Comparison of ENCODE assay signal across 7 mouse cellular contexts in genomic region chr2:114052696-114053598, GRCm38 (mm10). TPM values are rescaled to one million over a fixed set of nuclear protein-coding genes. Genes with fewer than 3 reads are reported as not detected.
DNase-seq lines count a peak whose midpoint lies in the region; ATAC-seq and TF ChIP-seq lines count a peak whose summit lies in the region.

Gene Actc1 (minus strand): TSS chr2:114053548.

- no peak within 1 kb of the TSS for H3K27ac ChIP-seq in CH12.LX (ENCODE audit: insufficient read depth, low read depth)
- H3K27ac ChIP-seq in heart, embryonic 11.5 days (ENCODE audit: low read depth, low read length) = peak within 1 kb of the TSS; percentile 99
- no peak within 1 kb of the TSS for H3K27ac ChIP-seq in limb, embryonic 13.5 days
- no peak within 1 kb of the TSS for H3K27ac ChIP-seq in layer of hippocampus, adult 2 months

- TF ChIP-seq CTCF in CH12.LX (conservative IDR thresholded peaks at IDR 0.05 in 1 of 2, IDR thresholded peaks at IDR 0.05 in 1 of 2; ENCODE audit: low read depth in 2 of 2, low read length in 2 of 2) = no peak
- no peak for TF ChIP-seq CTCF in G1E (IDR thresholded peaks at IDR 0.05; ENCODE audit: low read depth, low read length)
- no peak for TF ChIP-seq CTCF in layer of hippocampus, adult 2 months (conservative IDR thresholded peaks at IDR 0.05)

- no peaks in the 10 kb centered on the region for H3K79me2 ChIP-seq in CH12.LX (replicated peaks; ENCODE audit: control insufficient read depth, extremely low read depth, insufficient read depth, poor library complexity, severe bottlenecking)

- H3K4me2 ChIP-seq in CH12.LX (ENCODE audit: insufficient read depth, low read depth, poor library complexity, severe bottlenecking) = peak within 1 kb of the TSS; percentile 24
- H3K4me2 ChIP-seq in heart, embryonic 11.5 days = peak within 1 kb of the TSS; percentile 63
- 0 out of 2 replicates have a peak within 1 kb of the TSS, but pooled peaks have one; percentile 9 for H3K4me2 ChIP-seq in limb, embryonic 13.5 days (replicated peaks)

- TF ChIP-seq POLR2A in CH12.LX (IDR thresholded peaks at IDR 0.05; ENCODE audit: low read depth, low read length) = no peak

- TF ChIP-seq RAD21 in CH12.LX (IDR thresholded peaks at IDR 0.05; ENCODE audit: low read depth, low read length) = no peak

- dilution Hi-C loops in CH12.LX (cut with MboI; ENCODE audit: extremely low pct_ligation_motif_present, extremely low pct_unique_long_range_greater_than_20kb, low sequenced_read_pairs) = no loop called here

- DNase-seq in CH12.LX (ENCODE audit: extremely low read depth) (no peak), G1E (ENCODE audit: low spot score) (no peak)
- DNase-seq in spleen, postnatal 36 days (ENCODE audit: low spot score in 2 of 2) = no peak
- no peak for DNase-seq in urinary bladder, postnatal 14 days (ENCODE audit: low spot score)
- no peak for DNase-seq in layer of hippocampus, adult 2 months (ENCODE audit: low spot score in 2 of 2)

- 18% methylated on average over 14 of the region's 14 CpGs for WGBS in heart, embryonic 11.5 days (ENCODE audit: insufficient replicate concordance)
- 24% methylated on average over 14 of the region's 14 CpGs for WGBS in limb, embryonic 13.5 days

- no peak for TF ChIP-seq EP300 in CH12.LX (IDR thresholded peaks at IDR 0.05; ENCODE audit: low read length)

- ATAC-seq in G1E (ENCODE audit: extremely low read depth, insufficient number of reproducible peaks, low FRiP score, poor library complexity, severe bottlenecking) = no peak
- ATAC-seq in heart, embryonic 11.5 days (replicated peaks; ENCODE audit: insufficient number of reproducible peaks, low FRiP score, low TSS enrichment) = peak; percentile 77
- peak; percentile 82 for ATAC-seq in limb, embryonic 13.5 days (ENCODE audit: low FRiP score, low read depth)

- H3K4me3 ChIP-seq in CH12.LX (replicated peaks in 1 of 3; ENCODE audit: low read depth in 2 of 3, low read length in 2 of 3, poor library complexity in 1 of 3) (no peak within 1 kb of the TSS), G1E (ENCODE audit: low read depth, low read length) (peak within 1 kb of the TSS; percentile 56; the same call in 1 of the 2 replicates)
- H3K4me3 ChIP-seq in heart, embryonic 11.5 days (ENCODE audit: low read depth, low read length) = peak within 1 kb of the TSS; percentile 62
- no peak within 1 kb of the TSS for H3K4me3 ChIP-seq in limb, embryonic 13.5 days
- H3K4me3 ChIP-seq in layer of hippocampus, adult 2 months = no peak within 1 kb of the TSS

- H3K9me3 ChIP-seq in CH12.LX (replicated peaks; ENCODE audit: low read length) = no peaks in the 10 kb centered on the region
- no peaks in the 10 kb centered on the region for H3K9me3 ChIP-seq in G1E (replicated peaks)
- no peaks in the 10 kb centered on the region for H3K9me3 ChIP-seq in heart, embryonic 11.5 days (replicated peaks; ENCODE audit: control insufficient read depth, low read length)
- H3K9me3 ChIP-seq in limb, embryonic 13.5 days = no peaks in the 10 kb centered on the region

- no peaks in the 10 kb centered on the region for H3K36me3 ChIP-seq in CH12.LX (replicated peaks in 1 of 2; ENCODE audit: control insufficient read depth in 1 of 2, insufficient read depth in 1 of 2, low read length in 1 of 2)
- H3K36me3 ChIP-seq in G1E (replicated peaks) = no peaks in the 10 kb centered on the region
- no peaks in the 10 kb centered on the region for H3K36me3 ChIP-seq in heart, embryonic 11.5 days (ENCODE audit: control insufficient read depth, insufficient read depth, low read length)
- H3K36me3 ChIP-seq in limb, embryonic 13.5 days = no peaks in the 10 kb centered on the region

- in situ Hi-C loops in CH12.LX (cut with MboI; ENCODE audit: low pct_ligation_motif_present, low pct_unique_long_range_greater_than_20kb, low sequenced_read_pairs) = loop anchor here (25.0 kb wide), 1 partner anchor 166 kb away; no protein-coding TSS in a partner anchor

- H3K27me3 ChIP-seq in CH12.LX (replicated peaks) (no peaks in the 10 kb centered on the region), G1E (ENCODE audit: insufficient read depth, low read length) (peaks cover 6% of the 10 kb centered on the region; the same call in 1 of the 2 replicates)
- no peaks in the 10 kb centered on the region for H3K27me3 ChIP-seq in heart, embryonic 11.5 days (ENCODE audit: control insufficient read depth, insufficient read depth, low read length)
- H3K27me3 ChIP-seq in limb, embryonic 13.5 days = 0 out of 2 replicates have a peak, but pooled peaks cover 5% of the 10 kb centered on the region

- 0 out of 4 replicates have a peak, but pooled peaks cover 0 to 2% of the 10 kb centered on the region in 2 experiments for H3K4me1 ChIP-seq in CH12.LX (ENCODE audit: control insufficient read depth in 1 of 2, insufficient read depth in 2 of 2)
- H3K4me1 ChIP-seq in G1E (ENCODE audit: insufficient read depth, low read depth, low read length) = peaks cover 4% of the 10 kb centered on the region
- H3K4me1 ChIP-seq in heart, embryonic 11.5 days (ENCODE audit: control insufficient read depth, insufficient read depth, low read length) = peaks cover 5% of the 10 kb centered on the region
- H3K4me1 ChIP-seq in limb, embryonic 13.5 days = peaks cover 15% of the 10 kb centered on the region

- no peak within 1 kb of the TSS for H3K9ac ChIP-seq in CH12.LX (ENCODE audit: insufficient read depth, low read depth)
- peak within 1 kb of the TSS; percentile 94 for H3K9ac ChIP-seq in heart, embryonic 11.5 days (ENCODE audit: low read depth, low read length)
- H3K9ac ChIP-seq in limb, embryonic 13.5 days = no peak within 1 kb of the TSS

TF ChIP-seq in CH12.LX, 34 proteins besides CTCF, POLR2A, EP300 and RAD21:
- TF ChIP-seq SIN3A (IDR thresholded peaks at IDR 0.05; ENCODE audit: low read length) (no peak), GABPA (IDR thresholded peaks at IDR 0.05; ENCODE audit: insufficient replicate concordance, low read depth, low read length) (no peak), ETS1 (conservative IDR thresholded peaks at IDR 0.05; ENCODE audit: low read depth, low read length) (no peak), MAFK (IDR thresholded peaks at IDR 0.05; ENCODE audit: insufficient replicate concordance, low read length) (no peak), NELFE (IDR thresholded peaks at IDR 0.05; ENCODE audit: low read depth, low read length) (no peak), RCOR1 (conservative IDR thresholded peaks at IDR 0.05; ENCODE audit: low read depth, low read length) (no peak), SMC3 (IDR thresholded peaks at IDR 0.05; ENCODE audit: low read depth, low read length) (no peak), CHD1 (IDR thresholded peaks at IDR 0.05; ENCODE audit: low read depth, low read length) (no peak), USF1 (IDR thresholded peaks at IDR 0.05; ENCODE audit: low read depth, low read length) (no peak)

RNA-seq across cellular contexts. Expression of gene Actc1, which starts in this region (rescaled TPM):
- not detected in 2 replicates for total RNA-seq in CH12.LX (2012; rRNA removed)
- not detected in 2 replicates for total RNA-seq in CH12.LX (2014; rRNA removed)
- not detected in 2 replicates for polyA plus RNA-seq in CH12.LX (2012; ENCODE audit: insufficient read length, low read depth)
- total RNA-seq in G1E (2014; fragmentation: Nextera tagmentation) = not detected in 2 replicates
- not detected in 2 replicates for total RNA-seq in G1E (2017)
- not detected in 2 replicates for polyA plus RNA-seq in G1E (2012)
- polyA plus RNA-seq in heart, embryonic 11.5 days (2014; fragmentation: Nextera tagmentation; extraction: Ambion mirVana) = 12,441 and 13,029 TPM in 2 replicates
- polyA plus RNA-seq in limb, embryonic 13.5 days (2015; fragmentation: Nextera tagmentation; extraction: Ambion mirVana) = 825 and 834 TPM in 2 replicates
- total RNA-seq in layer of hippocampus, adult 2 months (2021) = not detected

Comparison
In these comparisons a context has a peak if more than half of its experiments do, and no peak if none do; other contexts are left out.
1. RNA of gene Actc1 (polyA plus RNA-seq): 12,441 to 13,029 TPM in heart, embryonic 11.5 days and 825 to 834 TPM in limb, embryonic 13.5 days; not detected in CH12.LX and not detected in G1E; every median in the first group is over 100 times any median in the second.
2. RNA of gene Actc1 (polyA plus RNA-seq): 12,441 to 13,029 TPM in heart, embryonic 11.5 days; 825 to 834 TPM in limb, embryonic 13.5 days; every median in the first group is over 10 times any median in the second.
3. H3K4me2 ChIP-seq: peak in every context shown above with its lines; median percentile 63 in heart, embryonic 11.5 days; 24 in CH12.LX; 9 in limb, embryonic 13.5 days.
4. H3K4me3 ChIP-seq: peak in G1E (single experiment) and heart, embryonic 11.5 days (single experiment); none in CH12.LX (0 of 3), limb, embryonic 13.5 days (single experiment) and layer of hippocampus, adult 2 months (single experiment).